Mouse (Mus musculus) kidney, postnatal 36 days (tissue): ENCODE measurements at regions not wholly inside any gene's neighbourhood (a gene's known extent, or its start where the extent isn't known, plus 50 kb on each side); places are given as distances from the start of the nearest gene placed in this dataset.
A peak's percentile ranks its signal among the peaks of the same experiment; 100 is the strongest.

Experiments
- DNase-seq, 2 experiments: peaks; one replicate each; pipeline ENCODE4 v3.0.0; 2021 to 2022; ENCODE audit warnings: mixed read lengths in 2 of 2

DNA sequence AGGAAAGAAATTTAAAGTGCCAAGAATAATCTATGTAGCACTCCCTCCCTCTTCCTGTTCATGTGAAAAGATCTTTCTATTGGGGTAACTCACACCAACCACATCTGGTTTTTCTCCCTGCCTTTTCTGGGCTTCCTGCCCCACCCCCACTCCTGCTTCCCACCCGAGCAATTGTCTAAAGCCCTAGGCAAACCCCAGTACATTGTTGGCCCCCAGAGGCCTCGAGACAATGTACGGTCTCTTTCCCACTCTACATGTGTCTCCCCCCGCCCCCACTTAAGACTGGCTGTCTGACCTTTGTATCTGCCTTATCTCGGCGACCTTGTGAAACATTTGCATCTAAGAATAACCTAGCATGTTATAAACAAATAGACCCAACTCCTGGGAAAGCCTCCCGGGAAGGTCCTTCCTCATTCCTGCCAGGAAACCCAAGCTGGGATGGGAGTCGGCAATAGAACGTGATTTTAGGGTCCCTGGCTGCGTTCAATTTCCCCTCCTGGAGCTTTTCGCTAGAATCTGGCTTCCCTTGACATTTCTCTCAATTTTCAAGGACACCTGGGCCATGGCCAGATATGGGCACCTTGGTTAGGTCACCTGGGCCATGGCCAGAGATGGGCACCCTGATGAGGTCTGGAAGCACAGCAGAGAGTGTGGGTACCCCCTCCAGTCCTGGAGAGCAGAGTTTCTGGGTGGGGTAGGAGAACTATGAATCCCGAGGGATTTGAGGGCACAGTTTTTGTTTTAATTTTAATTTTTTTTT, 97.9 kb upstream of the Map4k3 start:
- peak; percentile 52 to 57 for DNase-seq

DNA sequence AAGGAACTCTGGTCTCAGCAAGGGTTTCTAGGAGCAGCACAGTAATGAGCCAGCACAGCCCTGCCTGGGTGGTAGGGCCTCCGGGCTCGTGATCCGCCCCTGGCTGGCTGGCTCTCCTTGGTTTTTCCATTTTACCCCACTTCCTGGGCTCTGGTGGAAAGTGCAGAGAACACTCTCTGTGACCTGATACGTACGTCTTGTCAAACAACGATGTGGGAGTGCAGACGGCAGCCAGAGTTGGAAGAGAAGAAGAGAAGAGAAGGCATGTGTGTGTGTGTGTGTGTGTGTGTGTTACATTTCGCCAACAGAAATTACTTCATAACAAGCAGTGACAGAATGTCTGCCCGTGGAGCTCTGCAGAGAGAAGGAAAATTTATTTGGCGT, 97.2 kb upstream of the Map4k3 start:
- peak; percentile 67 to 68 for DNase-seq

DNA sequence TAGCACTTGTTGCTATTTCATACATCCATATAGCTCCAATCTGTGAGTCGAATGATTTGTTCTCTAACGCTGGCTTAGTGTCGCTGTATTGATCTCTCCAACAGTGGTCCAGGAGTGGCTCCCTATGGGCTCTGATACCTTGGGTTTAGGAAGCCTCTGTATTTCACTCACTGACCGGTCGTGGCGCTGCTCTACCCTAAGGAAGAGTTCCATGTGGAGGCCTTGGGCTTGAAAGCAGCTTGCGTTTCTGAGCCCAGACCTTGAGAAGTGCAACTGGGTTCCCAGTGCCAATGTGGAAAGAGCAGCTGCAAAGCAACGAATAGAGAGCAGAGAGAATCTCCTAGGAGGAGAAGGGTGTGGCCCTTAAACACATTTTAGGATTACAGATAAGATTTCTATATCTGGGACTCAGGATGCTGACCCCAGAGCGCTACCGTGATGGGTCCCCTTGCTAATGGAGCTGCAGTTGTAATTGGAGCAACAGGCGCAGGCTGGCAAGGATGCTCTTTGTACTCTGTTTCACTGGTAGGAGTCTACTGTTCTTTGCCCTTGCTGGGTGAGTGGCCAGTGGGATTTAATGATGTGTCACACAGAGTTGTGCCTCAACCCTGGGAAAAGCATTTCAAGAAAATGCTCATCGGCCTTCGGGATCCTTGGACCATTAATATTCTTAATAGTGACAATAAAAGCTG, 96.7 kb upstream of the Map4k3 start:
- DNase-seq = peak in 1 of 2 experiments; percentile 62

DNA sequence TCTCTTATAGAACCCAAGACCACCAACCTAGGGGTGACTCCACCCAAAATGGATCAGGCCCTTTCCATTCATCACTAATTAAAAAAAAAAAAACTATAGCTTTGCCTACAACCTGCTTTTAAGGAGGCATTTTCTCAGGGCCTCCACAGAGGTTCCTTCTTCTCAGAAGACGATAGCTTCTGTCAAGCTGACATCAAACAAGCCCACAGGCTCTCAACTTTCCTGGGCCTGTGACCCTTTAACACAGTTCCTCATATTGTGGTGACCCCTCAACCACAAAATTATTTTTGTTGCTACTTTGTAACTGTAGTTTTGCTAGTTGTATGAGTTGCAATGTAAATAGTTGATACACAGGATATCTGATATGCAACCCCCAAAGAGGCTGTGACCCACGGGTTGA, 96.0 kb upstream of the Map4k3 start:
- no peak for DNase-seq

DNA sequence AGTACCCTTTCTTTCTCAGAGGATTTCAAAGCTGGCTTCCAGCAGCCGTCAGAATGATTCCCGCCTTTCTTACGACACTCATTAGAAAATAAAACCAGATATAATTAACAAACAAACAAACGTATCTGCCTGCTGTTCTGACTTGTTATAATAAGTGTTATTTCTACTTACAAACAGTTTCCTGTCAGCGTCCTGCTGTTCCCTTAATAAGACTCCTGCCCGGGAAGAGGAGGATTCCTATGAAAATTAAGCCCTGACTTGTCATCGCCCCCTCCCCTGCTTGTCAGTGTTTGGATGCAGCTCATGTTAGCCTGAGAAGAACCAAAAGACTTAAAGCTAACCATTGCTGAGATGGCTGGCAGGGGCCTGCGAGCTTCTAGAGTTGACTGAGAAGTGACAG, 92.6 kb upstream of the Map4k3 start:
- no peak for DNase-seq

DNA sequence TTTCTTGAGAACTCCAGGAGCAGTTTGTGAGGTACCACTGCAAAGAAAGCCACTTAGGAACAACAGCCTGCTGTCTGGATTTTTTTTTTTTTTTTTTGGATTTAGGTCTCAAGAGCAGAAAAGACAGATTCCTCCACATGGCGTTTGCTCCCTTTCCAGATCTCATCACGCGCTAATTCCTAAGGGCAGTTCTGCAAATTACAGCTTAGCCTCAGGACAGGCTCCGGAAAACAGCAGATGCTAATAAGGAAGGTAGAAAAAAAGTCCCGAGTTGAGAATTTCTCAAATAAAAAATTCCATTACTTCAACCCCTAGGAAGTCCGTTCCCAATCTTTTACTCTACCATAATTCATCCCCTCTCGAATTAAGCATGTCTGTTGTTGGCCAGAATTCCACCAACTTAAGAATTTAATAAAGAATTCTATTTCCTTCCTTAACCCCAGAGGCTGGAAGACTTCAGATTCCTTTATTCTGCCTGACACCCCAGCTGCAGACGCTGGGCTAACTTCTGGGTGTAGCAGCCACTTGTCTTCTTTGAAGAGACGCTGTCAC, 90.3 kb upstream of the Map4k3 start:
- DNase-seq = no peak

DNA sequence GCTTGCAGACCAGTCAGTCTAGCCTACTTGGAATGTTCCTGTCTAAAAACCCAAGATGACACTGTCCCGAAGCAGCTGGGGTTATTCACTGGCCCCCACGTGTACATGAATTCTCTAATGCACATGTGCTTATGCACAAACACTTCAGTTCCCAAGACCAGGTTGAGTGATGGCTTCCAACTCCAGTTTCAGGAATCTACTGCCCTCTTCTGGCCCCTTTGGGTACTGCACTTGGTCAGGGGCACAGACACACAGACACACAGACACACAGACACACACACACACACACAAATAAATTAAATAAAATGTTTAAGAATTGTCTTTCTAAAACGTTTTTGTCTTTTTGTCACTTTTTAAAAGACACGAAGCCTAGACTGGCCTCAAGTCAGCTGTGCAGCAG, 87.5 kb upstream of the Map4k3 start:
- peak in 1 of 2 experiments; percentile 67 for DNase-seq

DNA sequence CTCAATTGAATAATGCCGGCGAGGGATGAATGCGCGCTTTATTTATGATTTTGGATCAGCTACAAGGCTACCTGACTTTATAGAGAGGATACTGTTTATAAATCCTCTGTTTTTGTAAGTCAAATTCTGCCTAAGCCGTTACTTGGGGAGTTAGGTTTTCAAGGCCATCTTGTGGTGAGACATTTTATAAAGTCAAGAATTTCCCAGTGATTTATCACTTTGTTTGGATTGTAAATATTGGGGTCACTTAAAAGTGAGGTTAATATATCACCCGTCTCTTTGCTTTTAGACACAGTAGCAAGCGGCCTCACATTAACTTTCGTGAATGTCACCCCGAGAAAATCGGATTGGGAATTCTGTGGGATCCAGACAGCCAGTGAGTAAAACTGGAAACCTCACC, 84.9 kb upstream of the Map4k3 start:
- DNase-seq = no peak

DNA sequence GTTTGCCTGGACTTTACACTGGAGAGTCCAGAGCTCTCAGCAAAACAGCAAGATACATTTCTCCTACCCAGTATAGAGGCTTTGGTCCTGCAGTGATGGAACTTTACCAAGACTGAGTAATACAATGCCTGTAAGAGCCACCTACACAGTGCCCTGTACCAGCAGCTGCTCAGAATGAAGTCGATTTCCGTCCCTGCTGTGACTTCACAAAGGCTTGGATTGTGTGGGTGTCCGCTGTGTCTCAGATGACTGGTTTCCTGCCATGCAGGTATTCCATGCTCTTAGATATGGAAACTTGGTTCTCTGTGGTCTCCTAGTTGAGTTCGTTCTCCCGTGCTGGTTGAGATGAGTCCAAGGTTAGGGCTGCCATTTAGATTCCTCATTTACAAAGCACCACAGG, 81.0 kb upstream of the Map4k3 start:
- no peak for DNase-seq

DNA sequence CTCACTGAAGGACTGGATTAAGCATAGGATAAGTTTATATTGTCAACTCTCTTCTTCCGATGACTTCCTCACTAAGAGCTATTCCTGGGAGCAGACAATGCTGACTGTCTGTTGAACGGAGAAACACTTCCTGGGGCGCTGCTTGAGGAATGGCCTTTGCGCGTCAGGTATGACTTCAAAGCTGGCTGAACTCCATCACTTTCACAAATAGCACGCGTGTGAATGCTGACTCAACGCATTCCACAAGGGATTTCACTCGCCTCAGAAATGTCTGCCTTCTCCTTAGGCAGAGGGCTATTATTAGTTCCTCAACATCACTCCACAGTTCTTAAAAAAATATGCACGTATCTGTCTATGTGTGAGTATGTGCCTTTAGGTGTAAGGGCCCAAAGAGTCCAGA, 79.8 kb upstream of the Map4k3 start:
- peak; percentile 68 to 71 for DNase-seq

DNA sequence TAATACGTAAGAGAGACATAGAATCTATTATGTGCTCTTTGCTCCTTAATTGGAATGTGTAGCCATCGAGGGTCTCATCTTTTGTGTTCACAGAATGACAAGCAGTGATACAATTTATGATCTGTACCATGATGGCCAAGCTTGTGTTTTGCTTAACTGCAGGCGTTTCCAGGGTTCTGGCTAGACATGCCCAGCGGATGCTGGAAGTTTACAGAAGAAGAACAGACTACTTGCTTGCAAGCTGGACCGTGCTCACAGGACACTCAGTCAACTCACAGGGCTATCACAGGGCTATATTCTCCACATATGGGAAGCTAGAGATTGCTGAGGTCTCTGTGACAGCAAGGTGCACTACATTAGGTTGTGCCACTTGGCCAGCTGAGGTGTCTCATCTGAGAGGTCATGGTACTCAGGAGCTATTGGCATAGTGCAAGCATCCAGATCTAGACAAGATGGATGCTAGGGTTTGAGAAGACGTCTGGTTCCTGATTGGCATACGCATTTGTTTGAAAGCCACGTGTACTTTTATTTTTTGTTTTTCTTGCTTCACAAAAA, 75.2 kb upstream of the Map4k3 start:
- DNase-seq = no peak

DNA sequence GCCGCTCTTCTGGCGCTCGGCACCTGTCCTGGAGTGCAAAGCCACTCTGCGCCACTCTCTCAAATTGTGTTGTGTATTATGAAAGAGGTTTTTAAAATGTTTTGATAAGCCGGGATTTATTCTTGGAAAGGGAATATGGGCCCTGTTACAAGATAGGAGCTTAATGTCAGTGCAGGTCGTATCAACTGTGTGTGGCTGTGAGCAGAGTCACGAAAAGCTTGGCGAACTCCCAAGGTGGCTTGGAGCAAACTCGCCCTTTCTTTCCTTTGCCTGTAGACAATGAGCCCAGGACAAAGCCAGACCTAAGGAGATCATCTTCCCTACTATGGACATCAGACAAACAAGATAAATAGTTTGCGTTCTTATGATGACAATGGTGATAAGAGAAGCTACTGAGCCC, 74.3 kb upstream of the Map4k3 start:
- DNase-seq = peak in 1 of 2 experiments; percentile 50

DNA sequence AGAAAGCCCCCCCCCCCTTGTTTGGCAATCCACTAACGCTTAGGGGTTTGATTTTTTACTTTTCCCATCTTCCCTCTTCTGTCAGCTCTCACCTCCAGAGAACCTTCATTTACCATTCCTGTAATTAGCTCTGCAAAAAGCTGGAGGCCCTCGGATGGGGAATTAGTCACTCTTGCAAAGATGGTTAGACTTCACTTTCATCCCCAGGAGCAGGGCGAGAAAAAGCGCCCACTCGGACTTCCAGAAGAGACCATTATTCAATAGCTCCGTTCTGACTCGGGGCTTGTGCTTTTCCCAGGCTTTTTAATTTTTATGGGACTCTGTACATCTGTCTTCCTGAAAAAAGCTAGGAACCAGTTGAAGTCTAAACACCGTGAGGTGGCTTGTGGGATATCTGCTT, 73.7 kb upstream of the Map4k3 start:
- no peak for DNase-seq

DNA sequence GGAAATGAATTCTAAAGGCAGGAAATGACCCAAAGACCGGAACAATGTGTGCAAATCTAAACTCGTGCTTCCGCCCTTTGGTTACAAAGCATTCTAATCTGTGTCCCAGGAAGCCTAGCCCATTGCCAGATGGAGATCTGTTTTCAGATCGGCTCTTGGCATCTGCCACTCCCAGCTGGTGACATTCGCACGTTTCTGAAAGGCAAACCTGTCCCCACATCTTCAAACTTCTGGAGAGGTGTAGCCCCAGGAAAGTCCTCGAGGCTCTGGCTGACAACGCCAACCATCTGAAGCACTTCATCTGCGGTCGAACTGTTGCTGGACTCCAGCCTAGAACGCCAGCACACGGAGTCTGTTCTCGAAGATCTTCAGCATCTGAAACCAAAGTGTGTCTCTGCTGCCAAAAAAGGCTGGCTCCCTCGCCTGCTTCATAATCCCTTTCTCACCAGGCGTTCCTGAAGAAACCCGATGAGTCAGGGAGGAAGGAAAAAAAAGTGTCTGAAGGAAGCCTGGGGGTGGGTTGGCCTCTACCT, 73.2 kb upstream of the Map4k3 start:
- DNase-seq = peak; percentile 63 to 68

DNA sequence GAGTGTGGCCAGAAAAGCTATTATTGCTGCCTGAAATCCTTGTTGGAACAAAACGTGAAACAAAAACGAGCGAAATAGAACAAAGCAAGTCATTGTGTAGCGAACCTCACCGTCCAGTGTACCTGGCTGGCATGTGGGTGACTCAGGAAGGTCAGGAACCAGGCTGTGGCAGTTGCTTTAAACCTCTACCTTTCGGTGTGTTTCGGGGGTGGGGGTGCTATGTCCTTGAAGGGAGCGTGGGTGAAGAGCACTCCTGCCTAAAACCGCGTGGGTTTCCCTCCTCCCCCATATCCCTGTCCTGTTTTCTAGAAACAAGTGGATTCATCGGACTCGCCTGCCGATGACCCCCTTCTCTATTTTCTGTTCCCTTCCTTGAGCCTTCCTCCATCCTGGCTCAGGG, 72.6 kb upstream of the Map4k3 start:
- DNase-seq = peak in 1 of 2 experiments; percentile 19

DNA sequence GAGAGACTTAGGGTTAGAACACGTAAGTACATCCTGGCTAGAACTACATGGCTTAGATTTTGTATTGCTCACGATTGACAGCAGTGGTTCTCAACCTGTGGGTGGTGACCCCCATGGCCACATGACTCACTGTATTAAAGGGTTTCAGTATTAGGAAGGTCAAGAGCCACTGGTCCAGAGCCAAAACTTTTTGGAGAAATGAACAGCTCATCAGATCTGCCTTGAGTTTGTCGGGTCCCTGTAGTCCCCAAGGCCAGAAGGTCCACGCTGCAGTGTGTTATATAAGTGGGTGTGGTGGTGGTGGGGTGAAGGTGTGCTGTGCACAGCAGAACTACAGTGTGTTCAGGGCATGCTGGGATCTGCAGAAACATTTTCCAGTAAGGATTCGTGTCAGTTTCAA, 72.2 kb upstream of the Map4k3 start:
- DNase-seq = no peak

DNA sequence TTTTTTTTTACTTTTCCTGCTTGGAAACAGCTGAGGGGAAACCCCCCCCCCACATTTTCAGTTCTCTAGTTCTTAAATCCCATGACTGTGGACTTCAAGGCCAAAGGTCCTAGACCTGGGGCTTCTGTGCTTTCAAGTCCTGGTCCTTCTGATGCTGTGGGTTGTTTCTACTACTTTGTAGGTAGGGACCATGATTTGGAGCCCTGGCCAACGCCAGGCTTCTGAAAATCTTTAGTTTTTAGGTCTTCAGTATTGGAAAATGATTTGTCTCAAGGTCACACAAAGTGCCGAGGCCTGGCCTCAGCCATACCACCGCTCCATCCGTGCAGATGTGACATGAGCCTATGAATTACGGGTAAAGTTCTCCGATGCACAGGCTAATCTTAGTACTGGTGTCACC, 70.8 kb upstream of the Map4k3 start:
- DNase-seq = no peak

DNA sequence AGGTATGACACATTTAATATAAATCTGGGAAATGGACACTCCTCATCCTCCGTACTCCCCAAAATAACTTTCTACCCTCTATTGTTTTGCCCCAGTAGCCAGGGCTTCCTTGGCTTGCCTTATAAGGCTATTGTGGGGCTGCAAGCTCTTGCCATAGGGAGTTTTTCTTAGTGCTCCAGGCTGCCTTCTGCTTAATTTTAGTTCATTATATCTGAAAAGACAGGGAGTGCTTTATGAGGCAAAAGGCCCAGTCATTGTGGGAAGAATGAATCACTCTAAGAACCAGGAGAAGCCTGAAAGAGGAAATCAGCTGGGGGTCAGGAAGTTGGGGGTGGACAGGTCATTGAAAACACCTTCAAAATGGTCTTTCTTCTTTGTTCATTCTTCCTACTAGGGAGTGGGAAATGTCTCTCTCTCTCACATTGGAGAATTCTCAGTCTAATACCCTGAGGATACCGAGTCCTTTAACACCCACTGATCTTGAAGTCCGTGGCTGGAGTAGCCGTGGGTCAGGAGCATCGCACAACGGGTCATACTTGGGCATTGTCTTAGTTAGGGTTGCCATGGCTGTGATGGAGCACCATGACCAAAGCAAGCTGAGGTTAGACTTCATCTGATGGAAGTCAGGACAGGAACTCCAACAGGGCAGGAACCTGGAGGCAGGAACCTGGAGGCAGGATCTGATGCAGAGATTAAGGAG, 70.1 kb upstream of the Map4k3 start:
- DNase-seq = no peak

DNA sequence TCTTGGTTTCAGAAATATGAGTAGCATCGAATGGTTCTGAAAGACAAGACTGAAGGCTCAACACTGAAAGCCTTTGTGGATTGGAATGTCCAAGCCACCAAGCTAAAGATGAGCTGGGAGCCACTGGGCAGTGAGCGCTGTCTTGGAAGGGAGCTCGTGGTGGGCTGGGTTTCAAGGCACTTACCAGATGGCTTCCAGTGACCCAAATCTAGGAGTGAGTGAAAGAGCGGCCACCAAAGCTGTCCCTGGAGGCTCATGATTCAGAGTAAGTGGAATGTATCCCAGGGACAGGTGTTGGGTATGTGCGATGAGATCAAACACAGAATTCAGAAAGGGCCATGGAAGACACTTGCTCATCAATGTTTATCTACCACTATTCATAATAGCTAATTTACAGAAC, 68.5 kb upstream of the Map4k3 start:
- no peak for DNase-seq

DNA sequence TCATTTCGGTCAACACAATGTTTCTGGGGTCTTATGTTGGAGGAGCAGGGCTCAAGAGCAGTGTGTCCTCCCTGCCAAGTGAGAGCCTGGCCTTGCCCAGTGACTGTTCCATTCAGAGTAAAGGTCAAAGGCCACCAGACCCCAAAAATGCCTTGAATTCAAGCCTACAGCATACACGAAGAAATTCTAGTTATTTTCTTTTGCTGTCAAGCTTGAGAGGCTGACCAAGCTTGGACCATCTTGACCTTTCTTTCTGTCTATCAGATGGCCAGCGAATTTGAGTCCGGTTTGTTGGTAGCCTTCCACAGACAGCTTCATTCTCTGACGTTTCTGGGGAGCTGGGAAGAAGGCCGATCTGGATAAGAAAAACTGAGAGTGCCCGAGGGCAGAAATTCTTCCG, 68.1 kb upstream of the Map4k3 start:
- no peak for DNase-seq

DNA sequence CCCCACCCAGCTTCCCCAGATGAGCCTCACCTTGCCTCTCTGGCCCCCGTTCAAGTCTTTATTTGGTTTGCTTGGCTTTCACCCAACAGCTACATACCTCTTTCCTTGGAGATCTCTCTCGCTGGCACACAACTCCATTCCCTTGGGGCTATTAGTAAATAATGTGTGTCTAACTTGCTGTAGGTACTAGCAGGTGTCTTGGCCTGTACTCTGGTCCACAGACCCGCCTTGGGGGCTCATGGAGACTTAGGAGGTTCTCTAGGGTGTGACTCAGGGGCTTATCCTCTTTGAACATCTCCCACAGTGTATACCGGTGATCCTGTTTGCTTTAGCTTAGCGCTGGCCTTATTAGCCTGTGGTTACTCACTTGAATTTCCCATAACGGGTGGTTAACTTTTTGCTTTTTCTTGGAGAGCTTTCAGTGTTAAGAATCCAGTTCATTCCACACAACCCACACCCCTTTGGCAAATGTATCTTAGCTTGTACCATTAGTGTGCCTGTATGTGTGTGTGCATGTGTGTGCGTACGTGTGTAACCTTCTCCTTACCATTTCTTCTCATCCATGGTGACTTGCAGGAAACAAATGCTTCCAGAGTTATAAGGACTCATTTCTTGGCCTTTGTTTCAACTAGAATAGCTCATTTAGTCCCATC, 67.3 kb upstream of the Map4k3 start:
- no peak for DNase-seq

DNA sequence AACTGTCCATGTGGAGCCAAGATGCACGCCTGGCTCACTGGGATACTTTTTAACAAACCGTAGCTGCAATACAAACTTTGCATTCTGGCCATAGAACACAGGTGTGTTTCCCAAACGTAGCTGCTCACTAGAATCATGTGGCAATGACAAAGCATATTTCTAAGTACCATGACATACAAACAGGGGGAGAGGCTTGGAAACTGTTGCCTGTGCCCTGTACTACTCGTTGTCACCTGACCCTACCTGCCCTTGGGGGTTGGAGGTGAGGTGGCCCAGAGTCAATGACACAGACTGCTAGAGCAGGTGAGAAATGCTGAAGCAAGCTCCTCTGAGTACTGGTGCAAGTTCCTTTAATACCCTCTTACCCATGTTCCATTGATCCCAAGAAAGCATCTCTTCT, 64.3 kb upstream of the Map4k3 start:
- no peak for DNase-seq

DNA sequence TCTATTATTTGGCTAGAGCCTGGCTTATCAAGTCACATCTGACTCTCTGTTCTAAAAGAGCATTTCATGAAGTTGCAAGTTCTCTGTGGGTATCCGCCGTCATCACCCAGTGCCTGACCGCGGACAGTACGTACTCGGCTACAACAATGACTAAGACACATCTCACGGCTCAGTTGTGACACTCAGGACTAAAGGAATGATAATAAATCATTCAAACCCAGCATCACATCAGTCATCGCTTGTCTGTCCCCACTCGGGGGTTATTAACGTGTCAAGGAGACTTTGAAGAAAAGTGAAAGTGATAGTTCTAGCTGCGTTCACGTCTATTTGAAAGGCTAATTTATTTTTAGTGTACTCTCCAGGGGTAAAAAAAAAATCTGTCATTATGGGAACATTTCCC, 61.4 kb upstream of the Map4k3 start:
- no peak for DNase-seq
